In the genomic region with DNA sequence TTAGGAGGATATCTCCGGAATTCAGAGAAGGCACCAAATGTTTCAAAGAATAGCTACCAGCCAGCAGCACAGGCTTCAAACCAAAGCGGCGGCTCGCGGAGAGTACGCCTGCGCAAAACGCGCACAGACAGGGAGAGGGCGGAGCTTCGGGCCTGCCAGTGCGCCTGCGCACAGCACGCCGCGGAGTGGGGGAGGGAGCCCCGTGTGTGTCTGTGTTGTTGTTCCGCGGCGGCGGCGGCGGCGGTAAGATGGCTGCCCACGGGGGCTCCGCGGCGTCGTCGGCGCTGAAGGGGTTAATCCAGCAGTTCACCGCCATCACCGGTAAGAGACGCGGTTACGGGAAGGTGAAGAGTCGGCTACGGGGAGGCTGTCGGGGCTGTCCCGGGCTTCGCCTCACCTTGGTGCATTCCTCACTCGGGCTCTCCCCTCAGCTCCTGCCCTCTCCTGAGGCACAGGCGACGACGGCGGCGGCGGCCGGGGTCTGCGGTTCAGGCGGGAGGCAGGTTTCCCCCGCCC, we compare ENCODE assay signal across 8 mouse cellular contexts. TPM values are rescaled to one million over a fixed set of nuclear protein-coding genes. Genes with fewer than 3 reads are reported as not detected.
DNase-seq lines count a peak whose midpoint lies in the region; ATAC-seq lines count a peak whose summit lies in the region.

A gene (plus strand): TSS at position 218 of the 516 bp plus-strand sequence.

- WGBS in intestine, embryonic 14.5 days, result under 1% methylated on average over 52 of the region's 52 CpGs

- peak within 1 kb of the TSS; percentile 93 for H3K9ac ChIP-seq in intestine, embryonic 14.5 days (ENCODE audit: low read length)

- no peaks in the 10 kb centered on the region for H3K27me3 ChIP-seq in intestine, embryonic 14.5 days (replicated peaks; ENCODE audit: control insufficient read depth, insufficient read depth, low read length)

- peak within 1 kb of the TSS; percentile 58 for H3K4me2 ChIP-seq in intestine, embryonic 14.5 days (ENCODE audit: low read length)

- H3K36me3 ChIP-seq in intestine, embryonic 14.5 days (ENCODE audit: control insufficient read depth, insufficient read depth, low read length), result no peaks in the 10 kb centered on the region

- H3K27ac ChIP-seq in intestine, embryonic 14.5 days (ENCODE audit: low read depth), result peak within 1 kb of the TSS; percentile 94

- peak; percentile 96 for ATAC-seq in intestine, embryonic 14.5 days (replicated peaks; ENCODE audit: low FRiP score, low TSS enrichment, low read depth)

- H3K4me3 ChIP-seq in intestine, embryonic 14.5 days (ENCODE audit: low read depth, low read length), result peak within 1 kb of the TSS; percentile 72

- 0 out of 2 replicates have a peak, but pooled peaks cover 6% of the 10 kb centered on the region for H3K4me1 ChIP-seq in intestine, embryonic 14.5 days (replicated peaks; ENCODE audit: control insufficient read depth, insufficient read depth, low read length)

- DNase-seq in adrenal gland, adult 18-20 months (ENCODE audit: low spot score in 2 of 2), result peak; percentile 98 to 99
- peak; percentile 97 for DNase-seq in embryo, embryonic 11 days
- DNase-seq in gastrocnemius, postnatal 25 days, result peak; percentile 96
- peak; percentile 98 for DNase-seq in intestine, embryonic 14.5 days (ENCODE audit: low spot score)
- peak; percentile 98 for DNase-seq in left cerebral cortex, postnatal 14 days (ENCODE audit: low spot score in 2 of 2)
- DNase-seq in mesoderm, embryonic 11.5 days (ENCODE audit: low read depth, low spot score), result peak; percentile 98
- DNase-seq in right cerebral cortex, postnatal 36 days (ENCODE audit: low spot score in 2 of 2), result peak; percentile 93 to 94
- peak; percentile 97 for DNase-seq in yolk sac, embryonic 10.5 days (ENCODE audit: low spot score)

- H3K9me3 ChIP-seq in intestine, embryonic 14.5 days (ENCODE audit: control insufficient read depth, low read length), result no peaks in the 10 kb centered on the region

- intact Hi-C loops in left cerebral cortex, postnatal 14 days (cut with DNase I), result no loop called here

RNA-seq across cellular contexts. Expression of the gene that starts here (rescaled TPM):
- 10 to 100 TPM; 38.0 to 54.8 TPM for total RNA-seq in adrenal gland, adult 18-20 months (2021)
- 10 to 100 TPM; 13.0 to 16.2 TPM for total RNA-seq in gastrocnemius, postnatal 25 days (2021)
- polyA plus RNA-seq in intestine, embryonic 14.5 days (2014; fragmentation: Nextera tagmentation; extraction: Ambion mirVana), result 18.8 and 20.8 TPM in 2 replicates
- total RNA-seq in left cerebral cortex, postnatal 14 days (2021), result 10 to 100 TPM; 52.5 to 55.7 TPM

Comparison
In these comparisons a context has a peak if more than half of its experiments do, and no peak if none do; other contexts are left out.
1. Peak in every context shown above with its lines: DNase-seq, ATAC-seq, H3K4me3 ChIP-seq and H3K27ac ChIP-seq.